Mouse (Mus musculus): ENCODE results near the gene Bcl2l1. TPM values are rescaled to one million over a fixed set of nuclear protein-coding genes. Genes with fewer than 3 reads are reported as not detected.

Gene Bcl2l1
- total and polyA plus RNA-seq, 3 experiments: 48.1 to 102 (median 51.9) TPM

- peaks cover 52% of the 10 kb centered on the region for H3K36me3 ChIP-seq (ENCODE audit: control insufficient read depth, insufficient read depth, low read length)
- H3K79me2 ChIP-seq (replicated peaks; ENCODE audit: control insufficient read depth, insufficient read depth, low read length): peaks cover 3% of the 10 kb centered on the region; the same call in 1 of the 2 replicates
- H3K4me3 ChIP-seq: peak overlapping the region; percentile 11; the same call in 1 of the 2 replicates
- peak overlapping the region; percentile 39 for H3K9ac ChIP-seq (ENCODE audit: low read depth, low read length)
- DNase-seq: no peak
- intact Hi-C loops (cut with DNase I): no loop called here
- H3K27ac ChIP-seq: peak overlapping the region; percentile 97
- 79% methylated on average over 3 of the region's 3 CpGs for WGBS
- H3K4me1 ChIP-seq (ENCODE audit: control insufficient read depth, insufficient read depth, low read length): peaks cover 56% of the 10 kb centered on the region
- TF ChIP-seq EP300 (IDR thresholded peaks at IDR 0.05; ENCODE audit: insufficient read depth, low read depth, low read length) (no peak), POLR2A (IDR thresholded peaks at IDR 0.05; ENCODE audit: insufficient read depth, low read depth, low read length) (no peak), CTCF (IDR thresholded peaks at IDR 0.05) (no peak)
- H3K27me3 ChIP-seq (ENCODE audit: control insufficient read depth, insufficient read depth, low read length): no peaks in the 10 kb centered on the region
Observed at GRCm38 (mm10) chr2:152819097-152819624, 12.4 kb downstream of the Bcl2l1 start.

DNA sequence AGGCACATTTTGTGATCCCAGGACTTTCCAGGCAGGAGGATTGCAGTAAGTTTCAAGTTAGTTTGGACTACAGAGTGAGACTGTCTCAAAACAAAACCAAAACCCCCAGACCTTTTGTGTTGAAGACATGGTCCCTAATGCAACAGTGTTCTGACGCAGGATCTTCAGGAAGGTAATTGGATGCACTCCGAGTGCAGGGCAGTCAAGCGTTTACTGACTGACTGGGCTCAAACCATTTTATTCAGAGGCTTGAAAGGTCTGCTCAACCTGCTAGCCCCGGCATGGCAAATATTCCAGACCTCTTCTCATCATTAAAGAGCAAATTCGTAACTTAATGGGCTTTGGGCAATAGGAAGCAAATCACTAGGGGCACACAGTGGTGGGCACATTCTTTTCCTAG, 12.8 kb downstream of the Bcl2l1 start:
- 90% methylated on average over 5 of the region's 5 CpGs for WGBS
- no peak for DNase-seq
- H3K79me2 ChIP-seq (replicated peaks; ENCODE audit: control insufficient read depth, insufficient read depth, low read length): peaks cover 6% of the 10 kb centered on the region; the same call in 1 of the 2 replicates
- peak overlapping the region; percentile 97 for H3K27ac ChIP-seq
- intact Hi-C loops (cut with DNase I): no loop called here
- H3K9ac ChIP-seq (ENCODE audit: low read depth, low read length): peak overlapping the region; percentile 7; the same call in 1 of the 2 replicates
- no peak overlapping the region for H3K4me3 ChIP-seq
- peaks cover 51% of the 10 kb centered on the region for H3K36me3 ChIP-seq (ENCODE audit: control insufficient read depth, insufficient read depth, low read length)
- H3K27me3 ChIP-seq (ENCODE audit: control insufficient read depth, insufficient read depth, low read length): no peaks in the 10 kb centered on the region
- H3K4me1 ChIP-seq (ENCODE audit: control insufficient read depth, insufficient read depth, low read length): peaks cover 57% of the 10 kb centered on the region
- TF ChIP-seq EP300 (IDR thresholded peaks at IDR 0.05; ENCODE audit: insufficient read depth, low read depth, low read length) (no peak), CTCF (IDR thresholded peaks at IDR 0.05) (no peak), POLR2A (IDR thresholded peaks at IDR 0.05; ENCODE audit: insufficient read depth, low read depth, low read length) (no peak)

DNA sequence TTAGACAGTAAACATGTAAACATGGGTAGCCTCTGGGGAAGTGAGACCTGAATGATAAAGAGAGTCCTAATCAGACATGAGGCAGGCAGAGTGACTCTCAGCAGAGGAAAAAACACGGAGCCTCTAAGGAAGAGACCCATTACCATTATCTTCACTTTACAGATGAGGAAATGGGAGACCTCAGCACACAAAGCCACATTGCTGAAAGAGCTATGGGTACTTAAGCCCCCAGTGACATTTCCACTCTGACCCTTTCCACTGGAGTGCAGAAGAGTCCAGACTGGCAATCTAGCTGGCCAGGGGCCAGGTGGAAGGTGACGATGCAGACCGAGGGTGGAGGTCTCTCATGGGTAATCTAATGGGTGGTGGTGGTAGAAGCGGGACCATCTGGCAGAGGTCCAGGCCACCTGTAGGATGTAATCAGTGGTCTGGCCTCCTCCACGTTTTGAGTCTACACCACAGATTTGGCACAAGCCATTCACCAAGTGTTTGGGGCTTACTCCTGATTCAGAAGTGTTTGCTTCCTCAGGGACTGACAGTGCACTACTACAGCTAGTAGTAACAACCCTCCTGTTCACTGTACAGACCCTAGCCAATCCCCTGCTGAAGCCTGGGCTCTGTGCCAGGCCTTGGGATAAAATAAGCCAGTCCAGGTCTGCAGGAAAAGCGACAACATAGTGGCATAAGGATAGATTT, 13.8 kb downstream of the Bcl2l1 start:
- Histone ChIP-seq H3K9ac (ENCODE audit: low read depth, low read length) (no peak overlapping the region; the same call in 1 of the 2 replicates), H3K79me2 (replicated peaks; ENCODE audit: control insufficient read depth, insufficient read depth, low read length) (peaks cover 8% of the 10 kb centered on the region; the same call in 1 of the 2 replicates), H3K4me3 (no peak overlapping the region), H3K27ac (peak overlapping the region; percentile 97), H3K36me3 (ENCODE audit: control insufficient read depth, insufficient read depth, low read length) (peaks cover 49% of the 10 kb centered on the region), H3K4me1 (ENCODE audit: control insufficient read depth, insufficient read depth, low read length) (peaks cover 62% of the 10 kb centered on the region), H3K27me3 (ENCODE audit: control insufficient read depth, insufficient read depth, low read length) (no peaks in the 10 kb centered on the region)
- 4% methylated on average over 6 of the region's 6 CpGs for WGBS
- TF ChIP-seq CTCF (IDR thresholded peaks at IDR 0.05) (no peak), EP300 (IDR thresholded peaks at IDR 0.05; ENCODE audit: insufficient read depth, low read depth, low read length) (0 out of 2 replicates have a peak, but pooled peaks have one; percentile 31), POLR2A (IDR thresholded peaks at IDR 0.05; ENCODE audit: insufficient read depth, low read depth, low read length) (0 out of 2 replicates have a peak, but pooled peaks have one; percentile 35)
- peak; percentile 59 to 66 for DNase-seq
- intact Hi-C loops (cut with DNase I): no loop called here

DNA sequence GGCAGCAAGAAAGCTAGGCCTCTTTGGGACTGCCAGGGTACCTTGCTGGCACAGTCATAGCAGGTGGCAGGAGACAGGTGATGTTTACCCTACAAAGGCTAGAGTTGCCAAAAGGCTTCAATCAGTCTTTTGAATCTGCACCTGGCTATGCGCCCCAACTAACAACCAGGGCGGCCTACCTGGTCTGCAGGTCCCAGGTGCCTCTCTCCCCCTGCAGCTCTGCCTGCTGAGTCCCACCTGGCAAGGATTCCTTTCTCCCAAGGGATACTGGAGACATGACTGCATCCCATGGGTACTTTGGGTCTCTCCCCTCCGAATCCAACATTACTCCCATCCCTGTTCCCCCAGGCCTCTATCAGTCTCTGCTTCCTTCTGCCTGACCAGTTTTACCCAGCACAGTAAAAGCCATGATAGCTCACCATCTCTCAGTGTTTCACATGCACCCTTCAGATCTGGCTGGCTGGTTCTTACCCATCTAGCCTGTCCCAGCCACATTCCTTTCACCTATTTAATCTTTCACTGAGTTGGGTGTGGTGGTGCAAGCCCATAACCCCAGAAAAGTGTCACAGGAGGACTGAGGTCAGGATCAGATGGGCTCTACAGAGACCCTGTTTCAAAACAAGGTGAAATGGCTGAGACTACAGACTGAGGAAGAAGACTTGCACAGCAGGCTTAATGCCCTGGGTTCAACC, 14.7 kb downstream of the Bcl2l1 start:
- TF ChIP-seq POLR2A (IDR thresholded peaks at IDR 0.05; ENCODE audit: insufficient read depth, low read depth, low read length) (no peak), CTCF (IDR thresholded peaks at IDR 0.05) (no peak), EP300 (IDR thresholded peaks at IDR 0.05; ENCODE audit: insufficient read depth, low read depth, low read length) (no peak)
- intact Hi-C loops (cut with DNase I): no loop called here
- peak overlapping the region; percentile 97 for H3K27ac ChIP-seq
- H3K79me2 ChIP-seq (replicated peaks; ENCODE audit: control insufficient read depth, insufficient read depth, low read length): peaks cover 8% of the 10 kb centered on the region; the same call in 1 of the 2 replicates
- no peaks in the 10 kb centered on the region for H3K27me3 ChIP-seq (ENCODE audit: control insufficient read depth, insufficient read depth, low read length)
- H3K36me3 ChIP-seq (ENCODE audit: control insufficient read depth, insufficient read depth, low read length): peaks cover 51% of the 10 kb centered on the region
- WGBS: 87% methylated on average over 3 of the region's 3 CpGs
- peak in 1 of 2 experiments; percentile 33 for DNase-seq
- H3K9ac ChIP-seq (ENCODE audit: low read depth, low read length): 0 out of 2 replicates have a peak overlapping the region, but pooled peaks have one; percentile 8
- peaks cover 63% of the 10 kb centered on the region for H3K4me1 ChIP-seq (ENCODE audit: control insufficient read depth, insufficient read depth, low read length)
- no peak overlapping the region for H3K4me3 ChIP-seq

- H3K36me3 ChIP-seq (ENCODE audit: control insufficient read depth, insufficient read depth, low read length): peaks cover 54% of the 10 kb centered on the region
- DNase-seq: peak in 1 of 2 experiments; percentile 34
- peak overlapping the region; percentile 97 for H3K27ac ChIP-seq
- TF ChIP-seq POLR2A (IDR thresholded peaks at IDR 0.05; ENCODE audit: insufficient read depth, low read depth, low read length) (no peak), CTCF (IDR thresholded peaks at IDR 0.05) (no peak), EP300 (IDR thresholded peaks at IDR 0.05; ENCODE audit: insufficient read depth, low read depth, low read length) (no peak)
- H3K27me3 ChIP-seq (ENCODE audit: control insufficient read depth, insufficient read depth, low read length): no peaks in the 10 kb centered on the region
- 67% methylated on average over 7 of the region's 7 CpGs for WGBS
- H3K79me2 ChIP-seq (replicated peaks; ENCODE audit: control insufficient read depth, insufficient read depth, low read length): peaks cover 11% of the 10 kb centered on the region; the same call in 1 of the 2 replicates
- no peak overlapping the region for H3K9ac ChIP-seq (ENCODE audit: low read depth, low read length)
- intact Hi-C loops (cut with DNase I): no loop called here
- no peak overlapping the region for H3K4me3 ChIP-seq
- peaks cover 62% of the 10 kb centered on the region for H3K4me1 ChIP-seq (ENCODE audit: control insufficient read depth, insufficient read depth, low read length)
Observed at GRCm38 (mm10) chr2:152815879-152816656, 15.5 kb downstream of the Bcl2l1 start.
